Mouse (Mus musculus) small intestine, adult 2 months (tissue): Measurements from ENCODE around the gene Vti1a.

ENCODE experiments used
- CTCF ChIP-seq: fragments of 200-500 bp; IDR thresholded peaks from 2 replicates; pipeline ENCODE4 v1.5.1; 2012; ENCODE audit warnings: low read depth, mild to moderate bottlenecking, control low read depth, inconsistent platforms, low read length, moderate library complexity, mixed read lengths; ENCODE audit not compliant: insufficient replicate concordance, insufficient read length; ENCODE audit errors: extremely low read depth
- POLR2A ChIP-seq: fragments of 200-500 bp; IDR thresholded peaks from 2 replicates; pipeline ENCODE4 v1.6.1; 2012; ENCODE audit warnings: low read depth, mild to moderate bottlenecking, control low read depth, inconsistent platforms, low read length, moderate library complexity

GRCm38 (mm10) chr19:55580667-55581066 lies 264.6 kb downstream of the Vti1a start:
- TF ChIP-seq CTCF (no peak), POLR2A (no peak)
